Mouse (Mus musculus) bone marrow, adult 2 months (tissue): ENCODE data around the gene Rassf8.

Source experiments
- CTCF ChIP-seq: fragments of 200-500 bp; IDR thresholded peaks from 2 replicates; pipeline ENCODE4 v1.5.1; 2011; ENCODE audit warnings: low read length, control low read depth; ENCODE audit not compliant: control insufficient read depth, insufficient read depth
- POLR2A ChIP-seq: fragments of 200-500 bp; IDR thresholded peaks from 2 replicates; pipeline ENCODE4 v1.6.1; 2011; ENCODE audit warnings: low read depth, mild to moderate bottlenecking, control low read depth, low read length, borderline replicate concordance; ENCODE audit not compliant: control insufficient read depth

DNA sequence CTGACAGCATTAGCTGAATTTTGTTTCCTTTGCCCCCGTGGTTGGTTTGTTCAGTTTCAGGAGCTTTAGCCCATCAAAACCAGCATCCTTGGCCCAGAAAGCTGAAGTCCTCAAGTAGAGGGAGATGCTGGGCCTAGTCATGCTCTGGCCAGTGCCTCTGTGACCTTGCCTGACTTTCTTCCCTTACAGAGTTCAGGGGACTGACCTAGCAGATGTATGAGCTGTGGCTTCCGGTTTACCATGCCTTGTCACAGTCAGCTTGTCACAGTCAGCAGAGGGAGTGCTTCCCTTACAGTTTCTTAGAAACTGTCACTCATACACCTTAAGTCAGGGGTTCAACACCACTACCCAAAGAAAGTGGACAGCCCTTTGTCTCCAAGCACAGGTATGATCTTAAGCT, 113.8 kb downstream of the Rassf8 start:
- TF ChIP-seq CTCF (peak; percentile 14; the same call in 1 of the 2 replicates), POLR2A (no peak)
